Mouse (Mus musculus) hindbrain, embryonic 12.5 days (tissue): ENCODE data around the gene Dock10. TPM values are rescaled to one million over a fixed set of nuclear protein-coding genes. Genes with fewer than 3 reads are reported as not detected.

Experiments
- ATAC-seq: fragments of 200-750 bp; cut with Nextera tagmentation; 2 replicates; pipeline ENCODE4 v1.8.0; 2017; ENCODE audit warnings: moderate TSS enrichment; ENCODE audit not compliant: low FRiP score
- H3K27ac ChIP-seq: fragments of 300-500 bp; sonication (generic); 2 replicates; pipeline ENCODE4 v1.5.1; 2016; ENCODE audit warnings: mild to moderate bottlenecking
- H3K27me3 ChIP-seq: fragments of 300-500 bp; sonication (generic); 2 replicates; pipeline ENCODE4 v1.6.1; 2016; ENCODE audit warnings: mild to moderate bottlenecking
- H3K36me3 ChIP-seq: fragments of 300-500 bp; sonication (generic); 2 replicates; pipeline ENCODE4 v1.6.1; 2016; ENCODE audit warnings: mild to moderate bottlenecking
- H3K4me1 ChIP-seq: fragments of 300-500 bp; sonication (generic); 2 replicates; pipeline ENCODE4 v1.6.1; 2016
- H3K4me2 ChIP-seq: fragments of 300-500 bp; sonication (generic); replicated peaks from 2 replicates; pipeline ENCODE4 v1.6.1; 2016; ENCODE audit warnings: mild to moderate bottlenecking
- H3K4me3 ChIP-seq: fragments of 300-500 bp; sonication (generic); 2 replicates; pipeline ENCODE4 v1.5.1; 2016; ENCODE audit warnings: mild to moderate bottlenecking
- H3K9ac ChIP-seq: fragments of 300-500 bp; sonication (generic); 2 replicates; pipeline ENCODE4 v1.6.1; 2016; ENCODE audit warnings: mild to moderate bottlenecking, moderate library complexity
- H3K9me3 ChIP-seq: fragments of 300-500 bp; sonication (generic); replicated peaks from 2 replicates; pipeline ENCODE4 v1.6.1; 2016; ENCODE audit warnings: mild to moderate bottlenecking
- WGBS: fragments of 180-500 bp; shearing (Covaris S2); methylation state at CpG from one replicate; pipeline ENCODE4 v1.1.7; 2016; 5-methylcytosine and 5-hydroxymethylcytosine counted together
- polyA plus RNA-seq: library from polyadenylated mRNA; unstranded; fragments of >200 nt; fragmentation: Nextera tagmentation; extraction: Ambion mirVana; gene quantifications from 2 replicates; pipeline ENCODE4 v1.2.1, GENCODE M21; 2016

Gene Dock10
- polyA plus RNA-seq, 1 experiment from 2014 or later = 5.4 TPM

DNA sequence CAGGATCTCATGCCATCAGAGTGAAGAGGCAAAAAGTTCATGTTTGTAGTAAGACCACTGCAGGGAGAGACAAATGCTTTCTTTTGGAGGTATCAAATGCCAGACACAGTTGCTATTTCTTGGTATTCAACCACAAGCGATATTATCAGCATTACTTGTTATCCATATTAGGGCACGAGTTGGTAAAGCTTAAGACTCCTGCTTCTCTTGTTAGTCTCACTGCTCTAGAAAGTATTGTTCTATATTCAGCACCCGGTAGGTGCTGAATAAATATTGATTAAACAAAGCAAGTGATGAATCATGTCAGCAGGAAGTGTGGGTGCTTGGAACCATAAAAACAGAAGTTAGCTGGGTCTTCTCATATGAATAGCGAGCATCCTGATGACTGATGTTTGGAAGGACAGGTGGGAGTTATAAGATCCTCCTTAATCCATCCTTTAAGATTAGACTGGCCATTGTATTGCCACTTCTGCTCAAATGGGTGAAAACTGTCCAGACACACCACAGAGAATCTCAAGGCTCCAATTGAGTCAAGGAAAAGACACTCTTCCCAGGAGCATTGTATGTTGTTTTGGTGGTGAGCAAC, 114.4 kb downstream of the Dock10 start:
- no peaks in the 10 kb centered on the region for H3K9me3 ChIP-seq
- WGBS = 87% methylated on average over 4 of the region's 4 CpGs
- no peak overlapping the region for H3K27ac ChIP-seq
- no peak overlapping the region for H3K4me2 ChIP-seq
- H3K36me3 ChIP-seq = no peaks in the 10 kb centered on the region
- no peak overlapping the region for H3K9ac ChIP-seq
- H3K4me3 ChIP-seq = no peak overlapping the region
- no peaks in the 10 kb centered on the region for H3K4me1 ChIP-seq
- H3K27me3 ChIP-seq = no peaks in the 10 kb centered on the region
- ATAC-seq = no peak

DNA sequence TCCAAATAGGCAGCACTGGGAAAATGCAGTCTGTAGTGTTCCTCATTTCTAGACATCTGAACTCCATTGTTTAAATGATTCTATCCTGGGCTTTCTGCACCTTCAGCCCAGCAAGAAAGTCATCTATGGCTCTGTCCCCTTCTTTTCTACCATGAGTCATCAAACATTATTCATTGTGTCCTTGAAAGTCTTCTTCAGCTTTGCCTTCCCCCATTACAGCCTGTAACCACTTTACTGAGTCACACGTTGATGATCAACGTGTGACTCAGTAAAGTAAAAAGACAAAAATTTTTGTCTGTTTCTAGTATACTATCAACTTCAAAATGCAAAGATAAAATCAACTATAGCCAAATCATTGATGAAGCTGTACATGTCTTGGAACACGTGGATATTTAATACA, 116.5 kb downstream of the Dock10 start:
- Histone ChIP-seq H3K4me2 (no peak overlapping the region), H3K4me3 (no peak overlapping the region), H3K27ac (no peak overlapping the region), H3K4me1 (no peaks in the 10 kb centered on the region), H3K9ac (no peak overlapping the region), H3K36me3 (no peaks in the 10 kb centered on the region), H3K9me3 (no peaks in the 10 kb centered on the region), H3K27me3 (no peaks in the 10 kb centered on the region)
- WGBS = 96% methylated on average over 3 of the region's 3 CpGs
- ATAC-seq = no peak

DNA sequence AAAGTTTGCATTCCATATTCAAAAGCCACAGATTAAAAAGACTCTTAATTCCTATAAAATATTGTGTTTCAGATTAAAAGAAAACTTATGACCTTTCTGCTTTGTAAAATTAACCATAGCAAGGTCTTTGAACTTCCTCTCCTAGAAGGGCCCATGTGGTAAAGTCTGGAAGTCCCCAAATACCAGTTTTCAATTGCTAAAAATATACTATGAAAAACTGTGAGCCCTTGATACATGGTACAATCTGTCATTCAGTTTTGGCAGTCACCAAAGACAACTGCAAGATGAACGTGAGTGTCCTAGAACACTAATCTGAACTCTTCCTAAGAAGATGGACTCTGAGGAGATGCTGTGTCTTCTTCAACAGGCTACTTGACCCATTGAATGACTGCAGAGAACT, 117.0 kb downstream of the Dock10 start:
- no peak for ATAC-seq
- WGBS = 82% methylated on average over 1 of the region's 1 CpGs
- H3K4me1 ChIP-seq = no peaks in the 10 kb centered on the region
- H3K9me3 ChIP-seq = no peaks in the 10 kb centered on the region
- no peak overlapping the region for H3K9ac ChIP-seq
- no peaks in the 10 kb centered on the region for H3K36me3 ChIP-seq
- H3K4me3 ChIP-seq = no peak overlapping the region
- no peak overlapping the region for H3K4me2 ChIP-seq
- no peaks in the 10 kb centered on the region for H3K27me3 ChIP-seq
- H3K27ac ChIP-seq = no peak overlapping the region

DNA sequence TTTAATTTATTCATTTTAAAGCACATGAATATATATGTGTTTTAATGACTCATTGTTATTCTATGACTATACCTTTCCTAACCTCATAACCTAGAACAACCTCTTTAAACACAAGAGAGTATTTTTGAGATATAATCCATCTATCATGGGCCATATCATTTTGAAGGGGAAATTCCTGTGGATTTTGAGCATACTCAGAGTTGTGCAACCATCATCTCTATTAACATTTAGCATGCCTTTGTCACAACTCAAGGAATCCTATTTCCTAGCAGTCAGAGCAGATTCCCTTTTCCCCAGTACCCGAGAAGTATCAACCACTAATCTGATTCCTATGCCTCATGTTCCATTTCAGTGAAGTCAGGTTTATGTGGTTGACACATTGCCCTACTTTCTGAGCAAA, 118.8 kb downstream of the Dock10 start:
- no peaks in the 10 kb centered on the region for H3K4me1 ChIP-seq
- H3K4me3 ChIP-seq = no peak overlapping the region
- H3K9me3 ChIP-seq = no peaks in the 10 kb centered on the region
- H3K27me3 ChIP-seq = no peaks in the 10 kb centered on the region
- no peak overlapping the region for H3K9ac ChIP-seq
- no peaks in the 10 kb centered on the region for H3K36me3 ChIP-seq
- no peak overlapping the region for H3K27ac ChIP-seq
- ATAC-seq = no peak
- WGBS = 83% methylated on average over 1 of the region's 1 CpGs
- no peak overlapping the region for H3K4me2 ChIP-seq

DNA sequence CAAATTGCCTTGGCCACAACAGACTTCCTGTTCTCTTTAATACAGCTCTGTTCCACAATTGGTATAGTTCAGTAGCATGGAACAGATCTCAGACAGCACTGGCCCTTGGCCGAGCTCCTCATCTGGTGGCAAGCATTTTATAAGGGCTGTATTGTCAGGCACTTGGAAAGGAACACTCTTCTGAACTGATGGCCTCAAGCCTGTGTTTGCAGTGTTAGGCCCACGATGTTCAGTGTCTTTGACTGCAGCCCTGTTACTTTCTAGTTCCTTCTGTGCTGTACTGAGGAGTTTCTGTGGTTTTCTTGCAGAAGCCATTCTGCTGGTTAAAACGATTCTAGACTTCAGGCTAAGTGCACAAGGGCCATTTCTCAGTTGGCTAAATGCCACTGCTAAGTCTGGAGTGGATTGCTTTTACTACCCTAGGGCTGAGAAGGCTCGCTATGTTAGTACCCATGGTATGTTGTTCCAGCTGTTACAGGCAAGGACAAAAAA, 121.1 kb downstream of the Dock10 start:
- Histone ChIP-seq H3K27ac (no peak overlapping the region), H3K4me3 (no peak overlapping the region), H3K36me3 (no peaks in the 10 kb centered on the region), H3K9ac (no peak overlapping the region), H3K4me1 (no peaks in the 10 kb centered on the region), H3K9me3 (no peaks in the 10 kb centered on the region), H3K27me3 (no peaks in the 10 kb centered on the region), H3K4me2 (no peak overlapping the region)
- 78% methylated on average over 4 of the region's 4 CpGs for WGBS
- ATAC-seq = no peak

DNA sequence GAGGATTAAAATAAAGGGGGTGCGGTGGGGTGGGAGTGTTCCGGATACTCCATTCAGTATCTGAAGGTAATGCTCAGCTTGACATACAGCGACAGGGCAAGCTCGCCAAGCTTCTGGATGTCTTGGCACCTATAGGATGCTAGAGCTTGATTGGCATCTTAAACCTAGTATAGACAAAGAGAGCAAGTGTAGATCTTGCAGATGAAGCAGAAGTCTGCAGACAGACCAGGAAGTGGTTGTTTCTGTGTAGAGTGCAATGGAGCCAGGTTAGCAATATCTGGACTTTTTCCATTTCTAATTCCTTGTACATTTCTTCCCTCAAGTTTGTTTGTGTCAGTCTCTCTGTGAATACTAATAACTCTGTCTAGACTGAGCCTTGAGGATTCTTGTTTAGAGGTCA, 122.5 kb downstream of the Dock10 start:
- H3K9ac ChIP-seq = no peak overlapping the region
- H3K36me3 ChIP-seq = no peaks in the 10 kb centered on the region
- no peaks in the 10 kb centered on the region for H3K9me3 ChIP-seq
- no peak overlapping the region for H3K4me2 ChIP-seq
- ATAC-seq = no peak
- 93% methylated on average over 4 of the region's 4 CpGs for WGBS
- H3K27ac ChIP-seq = no peak overlapping the region
- no peaks in the 10 kb centered on the region for H3K27me3 ChIP-seq
- H3K4me3 ChIP-seq = no peak overlapping the region
- peaks cover 1% of the 10 kb centered on the region for H3K4me1 ChIP-seq

DNA sequence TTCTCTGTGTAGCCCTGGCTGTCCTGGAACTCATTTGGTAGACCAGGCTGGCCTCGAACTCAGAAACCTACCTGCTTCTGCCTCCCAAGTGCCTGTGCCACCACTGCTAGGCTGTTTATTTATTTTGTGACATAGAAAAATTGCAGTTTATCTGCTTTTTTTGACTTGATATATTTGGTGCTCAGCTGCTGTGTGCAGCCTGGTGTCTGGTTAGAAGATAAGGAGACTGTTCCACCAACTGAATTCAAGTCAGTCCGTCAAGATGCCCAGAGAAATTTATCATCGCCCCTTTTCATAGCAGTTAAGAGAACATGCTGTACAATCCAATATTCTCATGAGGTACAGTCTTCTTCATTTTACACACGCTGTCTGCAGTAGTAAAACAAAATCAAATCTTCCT, 124.8 kb downstream of the Dock10 start:
- Histone ChIP-seq H3K9ac (no peak overlapping the region), H3K4me3 (no peak overlapping the region), H3K4me1 (peaks cover 9% of the 10 kb centered on the region), H3K4me2 (no peak overlapping the region), H3K27me3 (no peaks in the 10 kb centered on the region), H3K36me3 (no peaks in the 10 kb centered on the region), H3K27ac (no peak overlapping the region), H3K9me3 (no peaks in the 10 kb centered on the region)
- 86% methylated on average over 4 of the region's 4 CpGs for WGBS
- no peak for ATAC-seq

DNA sequence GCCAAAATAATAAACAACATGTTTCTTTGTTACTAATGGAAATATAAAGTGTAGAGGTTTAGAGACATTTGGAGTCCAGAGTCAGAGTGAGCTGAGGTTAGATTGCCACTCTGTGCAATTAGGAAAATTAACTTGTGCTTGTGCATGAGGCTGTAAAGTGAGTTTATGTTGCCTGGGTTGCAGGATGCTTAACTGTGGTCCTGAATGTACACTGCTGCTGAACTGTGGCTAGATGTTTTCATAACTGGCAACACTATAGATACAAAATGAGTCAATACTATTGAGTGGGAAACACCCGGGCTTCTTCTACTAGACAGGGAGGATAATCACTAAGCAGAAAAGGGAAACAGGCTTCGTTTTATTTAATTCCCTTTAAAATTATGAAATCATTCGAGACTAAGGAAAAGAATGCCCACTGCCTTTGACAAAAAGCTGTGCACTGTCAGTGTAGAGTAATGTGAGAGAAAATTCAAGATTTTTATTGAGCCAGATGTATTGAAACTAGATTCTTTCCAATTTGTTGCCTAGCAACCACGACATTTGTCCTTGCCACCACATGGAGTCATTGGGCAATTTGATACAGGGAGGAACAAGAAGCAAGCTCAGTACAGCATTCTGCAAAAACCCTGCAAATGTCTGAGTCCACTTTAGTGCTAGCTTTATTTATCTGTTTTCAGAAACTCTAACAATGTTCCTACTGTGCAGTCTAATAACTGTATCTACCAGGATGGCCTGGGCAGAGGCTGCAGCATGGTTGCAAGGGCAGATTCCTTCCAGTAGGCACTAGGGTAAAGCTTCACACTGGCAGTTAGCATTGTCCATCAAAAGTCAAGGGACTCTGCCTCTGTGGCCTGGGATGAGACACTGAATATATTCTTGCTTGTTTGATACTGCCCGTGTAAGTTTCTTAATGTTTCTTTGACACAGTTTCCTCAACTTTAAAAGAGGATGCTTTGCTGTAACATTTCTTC, 127.9 kb downstream of the Dock10 start:
- H3K4me2 ChIP-seq = no peak overlapping the region
- H3K9ac ChIP-seq = no peak overlapping the region
- no peaks in the 10 kb centered on the region for H3K27me3 ChIP-seq
- peak; percentile 54; the same call in 1 of the 2 replicates for ATAC-seq
- H3K9me3 ChIP-seq = no peaks in the 10 kb centered on the region
- H3K36me3 ChIP-seq = no peaks in the 10 kb centered on the region
- H3K4me1 ChIP-seq = peaks cover 9% of the 10 kb centered on the region
- no peak overlapping the region for H3K4me3 ChIP-seq
- 40% methylated on average over 5 of the region's 5 CpGs for WGBS
- H3K27ac ChIP-seq = peak overlapping the region; percentile 44; the same call in 1 of the 2 replicates

DNA sequence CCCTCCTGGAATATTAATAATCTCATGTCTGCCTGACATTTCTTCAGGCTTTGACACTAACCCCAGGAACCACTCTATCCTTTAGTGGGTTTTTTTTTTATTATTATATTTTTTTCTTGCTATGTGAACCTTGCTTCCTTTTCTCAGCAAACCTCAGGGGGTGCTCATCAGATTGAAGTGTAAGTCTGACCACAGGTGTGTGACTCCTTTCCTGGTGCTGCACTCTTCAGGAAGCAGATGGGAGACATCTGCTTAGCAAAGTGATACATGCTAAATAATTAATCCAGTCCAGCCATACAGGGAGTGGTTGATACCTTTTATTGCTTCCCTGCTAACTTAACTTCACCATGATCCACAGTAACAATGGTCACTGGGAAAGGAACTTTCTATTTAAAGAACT, 130.3 kb downstream of the Dock10 start:
- H3K27me3 ChIP-seq = no peaks in the 10 kb centered on the region
- H3K4me3 ChIP-seq = no peak overlapping the region
- no peak for ATAC-seq
- no peak overlapping the region for H3K27ac ChIP-seq
- no peak overlapping the region for H3K4me2 ChIP-seq
- no peaks in the 10 kb centered on the region for H3K9me3 ChIP-seq
- H3K9ac ChIP-seq = no peak overlapping the region
- H3K36me3 ChIP-seq = no peaks in the 10 kb centered on the region
- H3K4me1 ChIP-seq = peaks cover 9% of the 10 kb centered on the region

DNA sequence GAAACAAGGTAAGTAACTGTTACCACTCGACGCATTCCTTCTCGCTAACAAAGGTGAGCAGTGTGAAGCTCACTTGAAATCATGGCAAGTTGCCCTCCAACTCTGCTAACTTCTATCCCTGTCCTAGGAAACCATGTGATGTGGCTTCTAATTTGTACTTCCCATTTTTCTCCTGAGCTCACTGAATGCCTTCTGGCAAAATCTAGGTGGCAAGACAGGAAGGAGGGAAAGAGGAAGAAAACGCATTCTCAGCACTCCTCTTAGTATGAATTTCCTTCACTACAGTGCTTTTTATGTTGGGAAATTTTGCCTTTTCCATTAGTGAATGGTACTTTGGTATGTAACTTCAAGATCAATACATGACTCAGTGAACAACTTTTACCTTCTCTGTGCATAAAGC, 131.5 kb downstream of the Dock10 start:
- Histone ChIP-seq H3K27me3 (no peaks in the 10 kb centered on the region), H3K4me1 (peaks cover 9% of the 10 kb centered on the region), H3K9ac (no peak overlapping the region), H3K9me3 (no peaks in the 10 kb centered on the region), H3K4me2 (no peak overlapping the region), H3K4me3 (no peak overlapping the region), H3K27ac (no peak overlapping the region), H3K36me3 (no peaks in the 10 kb centered on the region)
- no peak for ATAC-seq
- 88% methylated on average over 4 of the region's 4 CpGs for WGBS

DNA sequence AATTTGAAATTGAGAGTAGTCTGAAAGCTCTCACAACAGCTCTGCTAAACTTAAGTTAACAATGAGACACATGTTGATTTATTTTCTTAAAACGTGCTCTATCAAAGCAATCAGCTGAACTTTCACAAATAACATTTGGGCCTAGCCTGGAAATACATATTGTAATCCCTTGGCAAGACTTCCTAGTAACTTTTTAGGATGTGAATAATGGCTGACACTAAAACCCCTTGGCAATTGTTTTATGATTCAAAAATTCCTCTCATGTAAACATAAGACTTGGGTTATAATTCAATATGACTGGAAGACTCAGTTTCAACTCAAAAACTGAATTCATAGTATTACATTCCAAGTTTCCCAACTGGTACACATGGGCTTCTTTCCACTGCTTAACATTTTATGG, 133.0 kb downstream of the Dock10 start:
- Histone ChIP-seq H3K27me3 (no peaks in the 10 kb centered on the region), H3K27ac (no peak overlapping the region), H3K4me1 (peaks cover 4% of the 10 kb centered on the region; the same call in 1 of the 2 replicates), H3K4me3 (no peak overlapping the region), H3K9me3 (no peaks in the 10 kb centered on the region), H3K9ac (no peak overlapping the region), H3K4me2 (no peak overlapping the region), H3K36me3 (no peaks in the 10 kb centered on the region)
- ATAC-seq = no peak
- WGBS = 80% methylated on average over 1 of the region's 1 CpGs

DNA sequence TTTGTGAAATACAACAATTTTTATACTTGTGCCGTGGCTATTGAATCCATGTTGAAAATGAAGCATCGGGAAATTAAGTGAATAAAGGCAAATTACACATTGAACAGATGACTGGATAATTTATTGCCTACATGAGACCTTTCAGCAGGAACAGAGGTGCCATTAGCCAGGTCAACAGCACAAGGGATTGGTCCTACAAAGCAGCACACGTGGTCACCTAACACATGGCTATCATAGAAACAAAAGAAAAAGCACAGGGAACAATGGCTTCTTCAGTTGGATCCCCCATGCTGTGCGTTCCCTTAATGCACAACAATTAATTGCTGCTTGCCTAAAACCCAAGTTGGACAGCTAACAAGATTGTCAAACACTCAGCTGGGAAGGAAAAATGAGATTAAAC, 133.8 kb downstream of the Dock10 start:
- no peaks in the 10 kb centered on the region for H3K4me1 ChIP-seq
- no peaks in the 10 kb centered on the region for H3K27me3 ChIP-seq
- no peak for ATAC-seq
- H3K4me2 ChIP-seq = no peak overlapping the region
- H3K27ac ChIP-seq = no peak overlapping the region
- WGBS = 62% methylated on average over 4 of the region's 4 CpGs
- H3K9ac ChIP-seq = no peak overlapping the region
- no peaks in the 10 kb centered on the region for H3K9me3 ChIP-seq
- H3K36me3 ChIP-seq = no peaks in the 10 kb centered on the region
- no peak overlapping the region for H3K4me3 ChIP-seq

DNA sequence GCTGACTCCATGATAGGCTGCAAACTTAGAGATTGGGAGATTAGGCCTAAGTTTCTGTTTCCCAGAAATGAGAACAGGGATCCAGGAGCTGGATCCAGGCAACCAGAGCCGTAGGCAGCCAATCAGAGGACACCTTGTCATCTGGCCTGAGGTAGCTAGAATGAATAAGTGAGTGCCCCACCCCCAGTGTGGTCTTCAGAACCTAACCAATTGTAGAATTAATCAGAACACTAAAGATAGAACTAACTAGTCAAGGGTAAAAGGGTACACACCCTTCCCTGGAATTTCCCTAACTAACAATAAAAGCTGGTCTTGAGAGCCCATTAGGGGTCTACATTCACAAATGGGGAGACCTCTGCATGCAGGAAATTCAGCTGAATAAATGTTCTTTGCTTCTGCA, 135.7 kb downstream of the Dock10 start:
- H3K36me3 ChIP-seq = no peaks in the 10 kb centered on the region
- H3K9ac ChIP-seq = no peak overlapping the region
- no peak overlapping the region for H3K27ac ChIP-seq
- H3K4me2 ChIP-seq = no peak overlapping the region
- WGBS = 93% methylated on average over 1 of the region's 1 CpGs
- no peaks in the 10 kb centered on the region for H3K9me3 ChIP-seq
- H3K27me3 ChIP-seq = no peaks in the 10 kb centered on the region
- H3K4me1 ChIP-seq = no peaks in the 10 kb centered on the region
- ATAC-seq = no peak
- H3K4me3 ChIP-seq = no peak overlapping the region
